Mouse (Mus musculus): Measurements from ENCODE around the gene Mast2. TPM values are rescaled to one million over a fixed set of nuclear protein-coding genes. Genes with fewer than 3 reads are reported as not detected.

Gene Mast2
- polyA plus RNA-seq, 1 experiment from 2014 or later, result 53.1 TPM

DNA sequence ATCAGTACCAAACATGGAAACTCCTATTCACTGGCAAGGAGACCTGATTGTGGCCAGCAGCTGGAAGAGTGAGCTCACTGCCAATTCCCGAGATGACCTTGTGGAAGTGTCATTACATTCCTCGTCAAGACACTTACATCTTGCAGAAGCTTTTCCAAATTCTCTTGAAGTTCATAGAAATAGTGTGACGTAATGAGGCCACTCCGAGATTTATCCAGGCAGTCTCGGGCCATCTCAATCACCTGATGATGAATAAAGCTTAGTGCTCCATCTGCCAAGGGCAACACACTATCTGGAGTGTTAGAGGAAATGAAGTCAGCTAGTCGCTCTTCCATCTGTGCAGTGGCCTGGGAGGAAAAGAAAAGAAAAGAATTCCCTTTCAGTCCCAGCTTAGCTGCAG lies 141.9 kb downstream of the Mast2 start:
- ATAC-seq (replicated peaks), result no peak
- Histone ChIP-seq H3K4me1 (no peaks in the 10 kb centered on the region), H3K9me3 (no peaks in the 10 kb centered on the region), H3K27ac (replicated peaks) (no peak overlapping the region), H3K4me3 (no peak overlapping the region), H3K36me3 (peaks cover 74% of the 10 kb centered on the region), H3K4me2 (replicated peaks) (no peak overlapping the region), H3K27me3 (no peaks in the 10 kb centered on the region), H3K9ac (replicated peaks) (no peak overlapping the region)
- 90% methylated on average over 6 of the region's 6 CpGs for WGBS

DNA sequence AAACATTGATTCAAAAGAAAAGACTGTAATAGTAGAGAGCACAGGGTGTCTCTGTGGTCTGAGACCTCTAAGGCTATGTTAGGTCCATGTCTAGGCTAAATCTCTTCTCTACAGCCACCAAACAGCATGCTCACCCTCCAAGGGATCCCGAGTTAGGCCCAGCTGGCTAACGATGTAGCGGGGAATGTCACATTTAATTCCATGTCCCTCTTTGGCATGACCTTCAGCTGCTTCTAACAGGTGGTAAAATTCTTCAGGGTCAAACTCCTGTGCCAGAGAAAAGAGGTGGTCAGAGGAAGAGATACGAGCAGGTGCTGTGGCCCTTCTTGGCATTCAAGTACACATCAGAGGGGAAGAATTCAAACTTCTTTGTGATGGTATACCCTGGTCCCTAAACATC lies 146.4 kb downstream of the Mast2 start:
- H3K9ac ChIP-seq (replicated peaks), result no peak overlapping the region
- H3K27me3 ChIP-seq, result no peaks in the 10 kb centered on the region
- no peaks in the 10 kb centered on the region for H3K4me1 ChIP-seq
- no peak for ATAC-seq (replicated peaks)
- H3K4me2 ChIP-seq (replicated peaks), result no peak overlapping the region
- H3K4me3 ChIP-seq, result no peak overlapping the region
- H3K27ac ChIP-seq (replicated peaks), result no peak overlapping the region
- WGBS, result 95% methylated on average over 4 of the region's 4 CpGs
- peaks cover 83% of the 10 kb centered on the region for H3K36me3 ChIP-seq
- H3K9me3 ChIP-seq, result no peaks in the 10 kb centered on the region

DNA sequence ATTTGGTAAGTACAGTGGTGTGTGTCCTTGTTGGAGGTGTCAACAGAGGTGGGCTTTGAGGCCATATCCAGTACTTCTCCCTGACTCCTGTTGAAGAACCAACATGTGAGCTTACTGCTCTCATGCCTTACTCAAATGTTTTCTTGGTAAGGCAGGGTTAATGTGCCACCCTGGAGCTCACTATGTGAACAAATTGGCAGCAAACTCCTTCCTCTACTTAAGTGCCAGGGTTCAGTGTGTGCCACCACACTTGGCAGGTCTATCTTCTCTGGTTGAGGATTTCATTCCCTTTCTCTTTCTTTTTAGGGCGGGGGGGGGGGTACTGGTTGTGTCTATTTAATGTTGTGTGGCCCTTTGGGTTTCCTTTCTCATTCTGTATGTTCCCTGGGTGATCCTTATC lies 159.4 kb downstream of the Mast2 start:
- no peaks in the 10 kb centered on the region for H3K9me3 ChIP-seq
- peaks cover 73% of the 10 kb centered on the region for H3K36me3 ChIP-seq
- no peak overlapping the region for H3K27ac ChIP-seq (replicated peaks)
- H3K4me2 ChIP-seq (replicated peaks), result no peak overlapping the region
- ATAC-seq (replicated peaks), result no peak
- H3K4me3 ChIP-seq, result no peak overlapping the region
- no peaks in the 10 kb centered on the region for H3K4me1 ChIP-seq
- no peaks in the 10 kb centered on the region for H3K27me3 ChIP-seq
- no peak overlapping the region for H3K9ac ChIP-seq (replicated peaks)
- 5% methylated on average over 1 of the region's 1 CpGs for WGBS

DNA sequence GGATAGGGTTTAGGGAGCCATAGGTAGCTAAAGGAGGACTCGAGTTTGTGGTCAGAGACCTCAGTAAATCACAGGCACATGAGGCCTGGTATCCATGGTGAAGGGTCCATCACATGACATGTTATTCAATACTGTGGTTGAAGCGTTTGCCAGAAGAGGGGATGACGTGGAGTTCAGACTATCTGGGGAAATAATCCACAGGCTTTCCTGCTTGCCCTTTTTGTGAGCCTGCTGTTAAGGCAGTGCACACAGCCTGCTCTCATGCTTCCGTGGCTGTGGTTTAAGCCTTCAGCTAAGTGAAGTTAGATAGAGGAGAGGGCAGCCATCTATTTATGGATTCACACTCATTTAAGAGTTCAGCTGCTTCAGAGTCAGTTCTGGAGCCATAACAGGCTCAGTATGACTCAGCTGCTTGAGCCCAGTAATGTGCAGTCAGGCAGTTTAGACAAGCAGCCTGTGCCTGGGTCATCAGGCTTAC lies 163.1 kb downstream of the Mast2 start:
- WGBS, result 65% methylated on average over 4 of the region's 4 CpGs
- no peak overlapping the region for H3K9ac ChIP-seq (replicated peaks)
- H3K36me3 ChIP-seq, result peaks cover 57% of the 10 kb centered on the region
- no peaks in the 10 kb centered on the region for H3K27me3 ChIP-seq
- H3K4me3 ChIP-seq, result no peak overlapping the region
- no peaks in the 10 kb centered on the region for H3K9me3 ChIP-seq
- no peak overlapping the region for H3K27ac ChIP-seq (replicated peaks)
- H3K4me2 ChIP-seq (replicated peaks), result no peak overlapping the region
- ATAC-seq (replicated peaks), result no peak
- no peaks in the 10 kb centered on the region for H3K4me1 ChIP-seq

DNA sequence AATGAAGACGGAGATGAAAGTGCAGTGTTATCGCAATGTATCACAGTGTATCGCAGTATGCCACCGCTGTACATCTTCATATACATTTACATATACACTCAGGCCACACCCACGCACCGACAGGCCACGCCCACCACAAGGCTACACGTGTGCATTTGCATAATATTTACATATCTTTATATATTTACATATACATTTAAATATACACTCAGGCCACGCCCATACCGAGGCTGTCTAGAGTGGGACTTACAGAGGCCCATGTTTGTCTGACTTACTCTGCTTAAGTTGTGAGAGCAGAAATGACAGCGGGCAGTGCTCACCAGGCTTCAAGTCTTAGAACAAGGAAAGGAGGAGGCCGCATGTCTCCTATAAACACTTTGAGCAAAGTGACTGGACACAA lies 170.7 kb downstream of the Mast2 start:
- no peak overlapping the region for H3K9ac ChIP-seq (replicated peaks)
- H3K4me1 ChIP-seq, result no peaks in the 10 kb centered on the region
- H3K36me3 ChIP-seq, result peaks cover 70% of the 10 kb centered on the region
- H3K4me3 ChIP-seq, result no peak overlapping the region
- no peak overlapping the region for H3K27ac ChIP-seq (replicated peaks)
- H3K27me3 ChIP-seq, result no peaks in the 10 kb centered on the region
- no peaks in the 10 kb centered on the region for H3K9me3 ChIP-seq
- no peak overlapping the region for H3K4me2 ChIP-seq (replicated peaks)
- WGBS, result 92% methylated on average over 12 of the region's 12 CpGs
- no peak for ATAC-seq (replicated peaks)

DNA sequence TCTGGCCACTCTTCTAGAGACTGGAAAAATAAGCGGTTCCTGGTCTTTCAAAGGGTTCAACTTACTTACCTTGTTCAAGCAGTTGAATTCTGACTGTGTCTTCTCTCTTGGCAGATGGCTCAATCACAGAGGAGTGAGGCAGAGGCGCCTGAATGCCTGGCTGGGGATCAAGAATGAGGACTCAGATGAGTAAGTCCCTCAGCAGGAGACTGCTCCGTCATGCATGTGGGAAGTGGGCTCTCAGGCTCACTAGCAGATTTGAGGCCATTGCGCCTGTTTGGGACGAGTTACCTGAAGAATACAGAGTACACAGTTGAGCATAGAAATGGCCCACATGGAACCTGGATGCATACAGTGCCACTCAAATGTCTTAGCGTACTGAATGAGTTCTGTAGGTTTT lies 172.4 kb downstream of the Mast2 start:
- no peak for ATAC-seq (replicated peaks)
- no peak overlapping the region for H3K4me2 ChIP-seq (replicated peaks)
- H3K4me3 ChIP-seq, result no peak overlapping the region
- no peak overlapping the region for H3K9ac ChIP-seq (replicated peaks)
- peaks cover 80% of the 10 kb centered on the region for H3K36me3 ChIP-seq
- H3K9me3 ChIP-seq, result no peaks in the 10 kb centered on the region
- H3K27ac ChIP-seq (replicated peaks), result no peak overlapping the region
- H3K27me3 ChIP-seq, result no peaks in the 10 kb centered on the region
- WGBS, result 90% methylated on average over 6 of the region's 6 CpGs
- H3K4me1 ChIP-seq, result no peaks in the 10 kb centered on the region

DNA sequence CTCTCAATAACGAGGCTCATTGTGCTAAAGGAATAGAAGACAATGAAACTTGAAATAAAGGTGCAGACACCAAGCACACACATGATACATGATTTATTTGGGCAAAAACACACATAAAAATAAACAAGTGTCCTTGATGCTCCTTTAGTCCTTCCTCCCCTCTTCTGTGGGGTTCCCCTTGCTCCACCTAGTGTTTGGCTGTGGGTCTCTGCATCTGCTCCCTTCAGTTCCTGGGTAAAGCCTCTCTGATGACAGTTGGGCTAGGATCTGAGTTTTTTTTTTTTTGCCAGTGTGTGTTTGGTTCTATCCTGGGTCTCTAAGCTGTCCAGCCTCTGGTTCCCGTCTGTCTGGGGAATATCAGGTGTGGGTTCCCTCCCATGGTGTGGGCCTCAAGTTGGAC lies 181.8 kb downstream of the Mast2 start:
- peaks cover 44% of the 10 kb centered on the region for H3K36me3 ChIP-seq
- ATAC-seq (replicated peaks), result no peak
- WGBS, result 74% methylated on average over 2 of the region's 2 CpGs

DNA sequence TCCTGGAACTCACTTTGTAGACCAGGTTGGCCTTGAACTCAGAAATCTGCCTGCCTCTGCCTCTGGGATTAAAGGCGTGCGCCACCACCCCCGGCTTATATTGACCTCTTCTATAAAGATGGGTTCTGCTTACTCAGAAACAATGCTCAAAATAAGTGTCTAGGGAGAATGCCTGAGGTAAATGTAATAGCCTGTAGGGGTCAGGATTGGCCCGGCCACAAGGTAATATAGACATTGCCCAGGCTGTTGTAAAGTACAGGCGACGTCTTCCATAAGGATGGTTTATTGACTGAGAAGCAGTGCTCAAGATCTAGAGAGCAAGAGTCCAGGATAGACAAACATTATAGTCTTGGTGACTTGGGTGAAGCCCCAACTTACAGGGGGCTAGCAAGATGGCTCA lies 195.8 kb downstream of the Mast2 start:
- no peak for ATAC-seq (replicated peaks)
- Histone ChIP-seq H3K9ac (replicated peaks) (no peak overlapping the region), H3K9me3 (no peaks in the 10 kb centered on the region), H3K27me3 (no peaks in the 10 kb centered on the region), H3K27ac (replicated peaks) (no peak overlapping the region), H3K4me3 (no peak overlapping the region), H3K36me3 (peaks cover 59% of the 10 kb centered on the region), H3K4me1 (no peaks in the 10 kb centered on the region), H3K4me2 (replicated peaks) (no peak overlapping the region)
- WGBS, result 97% methylated on average over 6 of the region's 6 CpGs

More for the DNA sequence above, 181.8 kb downstream of the Mast2 start:
- H3K4me3 ChIP-seq, result no peak overlapping the region
- H3K4me2 ChIP-seq (replicated peaks), result no peak overlapping the region
- H3K27ac ChIP-seq (replicated peaks), result no peak overlapping the region
- H3K27me3 ChIP-seq, result no peaks in the 10 kb centered on the region
- no peaks in the 10 kb centered on the region for H3K4me1 ChIP-seq
- H3K9ac ChIP-seq (replicated peaks), result no peak overlapping the region
- no peaks in the 10 kb centered on the region for H3K9me3 ChIP-seq

Other genes with a start within 250 kb of the Mast2 start
- gene Pik3r3, start 242.6 kb downstream of the Mast2 start, polyA plus RNA-seq (2015; fragmentation: Nextera tagmentation; extraction: Ambion mirVana), result 80.2 and 81.1 TPM in 2 replicates
- 18.0 and 18.6 TPM in 2 replicates for gene Ipp, start 43.4 kb upstream of the Mast2 start, polyA plus RNA-seq (2015; fragmentation: Nextera tagmentation; extraction: Ambion mirVana)
- 21.9 and 26.8 TPM in 2 replicates for gene Tmem69, start 91.8 kb upstream of the Mast2 start, polyA plus RNA-seq (2015; fragmentation: Nextera tagmentation; extraction: Ambion mirVana)
- 19.7 and 21.8 TPM in 2 replicates for gene Gpbp1l1, start 93.5 kb upstream of the Mast2 start, polyA plus RNA-seq (2015; fragmentation: Nextera tagmentation; extraction: Ambion mirVana)
- gene Ccdc17, start 132.5 kb upstream of the Mast2 start, polyA plus RNA-seq (2015; fragmentation: Nextera tagmentation; extraction: Ambion mirVana), result 3.8 and 4.6 TPM in 2 replicates
- gene Nasp, start 163.8 kb upstream of the Mast2 start, polyA plus RNA-seq (2015; fragmentation: Nextera tagmentation; extraction: Ambion mirVana), result 131 and 133 TPM in 2 replicates
- gene Akr1a1, start 187.5 kb upstream of the Mast2 start, polyA plus RNA-seq (2015; fragmentation: Nextera tagmentation; extraction: Ambion mirVana), result 775 and 779 TPM in 2 replicates
- gene Prdx1, start 221.4 kb upstream of the Mast2 start, polyA plus RNA-seq (2015; fragmentation: Nextera tagmentation; extraction: Ambion mirVana), result 481 and 490 TPM in 2 replicates
- 25.5 and 27.7 TPM in 2 replicates for gene Mmachc, start 244.2 kb upstream of the Mast2 start, polyA plus RNA-seq (2015; fragmentation: Nextera tagmentation; extraction: Ambion mirVana)
- 17.2 and 19.5 TPM in 2 replicates for gene Ccdc163, start 244.3 kb upstream of the Mast2 start, polyA plus RNA-seq (2015; fragmentation: Nextera tagmentation; extraction: Ambion mirVana)